21 mouse cellular contexts compared by ENCODE assay signal in genomic region chr1:126590911-126591310, GRCm38 (mm10).
DNase-seq lines count a peak whose midpoint lies in the region; ATAC-seq and TF ChIP-seq lines count a peak whose summit lies in the region.
"Had no signal": no experiment of that assay in that cellular context is flagged by ENCODE, and none has a peak within 500 bp of the region (broad histone marks: within the 10 kb centered on the region; RNA-seq: fewer than 3 reads in every experiment).

No protein-coding gene starts in this region.

- DNase-seq in intestine, embryonic 14.5 days (ENCODE audit: low spot score): peak; percentile 29
- peak; percentile 36 for DNase-seq in retina, postnatal 1 day
- DNase-seq in retina, embryonic 14.5 days (ENCODE audit: low spot score): no peak
- DNase-seq in stomach, postnatal 0 days (ENCODE audit: low spot score): no peak
- no peak for DNase-seq in embryonic facial prominence, embryonic 10.5 days (ENCODE audit: low spot score)
- DNase-seq: adrenal gland, postnatal 14 days; cerebellum, adult 2 months; cerebellum, postnatal 10 days; gastrocnemius, postnatal 10 days; heart, adult 2 months; heart, postnatal 14 days had no signal

- H3K36me3 ChIP-seq in intestine, embryonic 14.5 days (ENCODE audit: control insufficient read depth, insufficient read depth, low read length): no peaks in the 10 kb centered on the region
- no peaks in the 10 kb centered on the region for H3K36me3 ChIP-seq in intestine, embryonic 15.5 days
- H3K36me3 ChIP-seq in stomach, postnatal 0 days (ENCODE audit: control insufficient read depth, insufficient read depth, low read length): no peaks in the 10 kb centered on the region
- no peaks in the 10 kb centered on the region for H3K36me3 ChIP-seq in embryonic facial prominence, embryonic 10.5 days (replicated peaks)
- H3K36me3 ChIP-seq: embryonic facial prominence, embryonic 15.5 days; forebrain, embryonic 10.5 days; heart, embryonic 15.5 days; hindbrain, embryonic 10.5 days had no signal

- no peak for TF ChIP-seq CTCF in stomach, postnatal 0 days (IDR thresholded peaks at IDR 0.05; ENCODE audit: low read depth)

- peaks cover 9% of the 10 kb centered on the region for H3K4me1 ChIP-seq in intestine, embryonic 14.5 days (replicated peaks; ENCODE audit: control insufficient read depth, insufficient read depth, low read length)
- peaks cover 9% of the 10 kb centered on the region; the same call in 1 of the 2 replicates for H3K4me1 ChIP-seq in intestine, embryonic 15.5 days (replicated peaks)
- peaks cover 5% of the 10 kb centered on the region; the same call in 1 of the 2 replicates for H3K4me1 ChIP-seq in stomach, postnatal 0 days (replicated peaks; ENCODE audit: control insufficient read depth, insufficient read depth)
- peaks cover 10% of the 10 kb centered on the region; the same call in 1 of the 2 replicates for H3K4me1 ChIP-seq in embryonic facial prominence, embryonic 10.5 days
- H3K4me1 ChIP-seq: hindbrain, embryonic 10.5 days had no signal

- no peak overlapping the region for H3K4me3 ChIP-seq in intestine, embryonic 14.5 days (ENCODE audit: low read depth, low read length)
- H3K4me3 ChIP-seq in intestine, embryonic 15.5 days (replicated peaks): no peak overlapping the region
- H3K4me3 ChIP-seq in stomach, postnatal 0 days (ENCODE audit: low read depth, low read length): no peak overlapping the region
- H3K4me3 ChIP-seq in embryonic facial prominence, embryonic 10.5 days: no peak overlapping the region
- H3K4me3 ChIP-seq: embryonic facial prominence, embryonic 15.5 days; erythroblast, embryonic 14.5 days; forebrain, embryonic 10.5 days; heart, adult 2 months; heart, embryonic 15.5 days; hindbrain, embryonic 10.5 days had no signal

- no peak overlapping the region for H3K27ac ChIP-seq in intestine, embryonic 14.5 days (ENCODE audit: low read depth)
- H3K27ac ChIP-seq in intestine, embryonic 15.5 days: no peak overlapping the region
- peak overlapping the region; percentile 53; the same call in 1 of the 2 replicates for H3K27ac ChIP-seq in stomach, postnatal 0 days (replicated peaks)
- no peak overlapping the region for H3K27ac ChIP-seq in embryonic facial prominence, embryonic 10.5 days (replicated peaks)
- H3K27ac ChIP-seq: embryonic facial prominence, embryonic 15.5 days; forebrain, embryonic 10.5 days; heart, adult 2 months; heart, embryonic 15.5 days; hindbrain, embryonic 10.5 days; hindbrain, embryonic 14.5 days had no signal

- no peaks in the 10 kb centered on the region for H3K27me3 ChIP-seq in intestine, embryonic 14.5 days (replicated peaks; ENCODE audit: control insufficient read depth, insufficient read depth, low read length)
- no peaks in the 10 kb centered on the region for H3K27me3 ChIP-seq in intestine, embryonic 15.5 days (replicated peaks)
- no peaks in the 10 kb centered on the region for H3K27me3 ChIP-seq in stomach, postnatal 0 days (ENCODE audit: control insufficient read depth, insufficient read depth, low read length)
- H3K27me3 ChIP-seq in embryonic facial prominence, embryonic 10.5 days (replicated peaks; ENCODE audit: low read depth, poor library complexity, severe bottlenecking): peaks cover 15% of the 10 kb centered on the region
- H3K27me3 ChIP-seq: embryonic facial prominence, embryonic 15.5 days; heart, embryonic 15.5 days had no signal

- TF ChIP-seq EP300 in stomach, postnatal 0 days (optimal IDR thresholded peaks at IDR 0.05): no peak

- WGBS in intestine, embryonic 14.5 days: 77% methylated on average over 3 of the region's 3 CpGs
- WGBS in intestine, embryonic 15.5 days: 84% methylated on average over 3 of the region's 3 CpGs
- WGBS in stomach, postnatal 0 days: 62% methylated on average over 3 of the region's 3 CpGs
- 85% methylated on average over 3 of the region's 3 CpGs for WGBS in embryonic facial prominence, embryonic 10.5 days

- no peak overlapping the region for H3K9ac ChIP-seq in intestine, embryonic 14.5 days (ENCODE audit: low read length)
- H3K9ac ChIP-seq in intestine, embryonic 15.5 days: no peak overlapping the region
- H3K9ac ChIP-seq in stomach, postnatal 0 days (ENCODE audit: low read length): no peak overlapping the region
- H3K9ac ChIP-seq: embryonic facial prominence, embryonic 15.5 days; heart, embryonic 15.5 days; hindbrain, embryonic 14.5 days had no signal

- H3K9me3 ChIP-seq in intestine, embryonic 14.5 days (ENCODE audit: control insufficient read depth, low read length): 0 out of 2 replicates have a peak, but pooled peaks cover 3% of the 10 kb centered on the region
- no peaks in the 10 kb centered on the region for H3K9me3 ChIP-seq in intestine, embryonic 15.5 days
- no peaks in the 10 kb centered on the region for H3K9me3 ChIP-seq in stomach, postnatal 0 days (ENCODE audit: control insufficient read depth, low read length)
- H3K9me3 ChIP-seq in embryonic facial prominence, embryonic 10.5 days: no peaks in the 10 kb centered on the region
- H3K9me3 ChIP-seq: embryonic facial prominence, embryonic 15.5 days; forebrain, embryonic 10.5 days; heart, embryonic 15.5 days; hindbrain, embryonic 10.5 days had no signal

- no peak overlapping the region for H3K4me2 ChIP-seq in intestine, embryonic 14.5 days (ENCODE audit: low read length)
- H3K4me2 ChIP-seq in intestine, embryonic 15.5 days (replicated peaks): no peak overlapping the region
- no peak overlapping the region for H3K4me2 ChIP-seq in stomach, postnatal 0 days (replicated peaks; ENCODE audit: low read depth)
- H3K4me2 ChIP-seq: embryonic facial prominence, embryonic 15.5 days; heart, embryonic 11.5 days; heart, embryonic 15.5 days; hindbrain, embryonic 14.5 days had no signal

- no peak for ATAC-seq in intestine, embryonic 14.5 days (replicated peaks; ENCODE audit: low FRiP score, low TSS enrichment, low read depth)
- ATAC-seq in intestine, embryonic 15.5 days: no peak
- ATAC-seq in stomach, postnatal 0 days (ENCODE audit: low FRiP score, low TSS enrichment): no peak; the same call in 1 of the 2 replicates
- ATAC-seq in megakaryocyte progenitor cell, adult 5-6 weeks (replicated peaks; ENCODE audit: poor library complexity): no peak
- ATAC-seq: forebrain, embryonic 14.5 days had no signal

Comparison
In these comparisons a context has a peak if more than half of its experiments do, and no peak if none do; other contexts are left out.
1. DNase-seq: peak in intestine, embryonic 14.5 days (single experiment) and retina, postnatal 1 day (single experiment); none in retina, embryonic 14.5 days (single experiment), stomach, postnatal 0 days (single experiment) and embryonic facial prominence, embryonic 10.5 days (single experiment).